ENCODE assay signal across 8 mouse cellular contexts in genomic region chr11:115475758-115476237, GRCm38 (mm10). TPM values are rescaled to one million over a fixed set of nuclear protein-coding genes. Genes with fewer than 3 reads are reported as not detected.
DNase-seq lines count a peak whose midpoint lies in the region; ATAC-seq and TF ChIP-seq lines count a peak whose summit lies in the region.

No protein-coding gene starts in this region.

- TF ChIP-seq POLR2A in ES-Bruce4 (IDR thresholded peaks at IDR 0.05; ENCODE audit: insufficient read depth, low read length): no peak

- 4% methylated on average over 28 of the region's 28 CpGs for WGBS in heart, embryonic 12.5 days
- WGBS in forebrain, postnatal 0 days: 5% methylated on average over 28 of the region's 28 CpGs

- no peaks in the 10 kb centered on the region for H3K27me3 ChIP-seq in heart, embryonic 12.5 days (replicated peaks)
- no peaks in the 10 kb centered on the region for H3K27me3 ChIP-seq in ES-Bruce4 (ENCODE audit: control insufficient read depth, insufficient read depth, low read length, poor library complexity, severe bottlenecking)
- H3K27me3 ChIP-seq in forebrain, postnatal 0 days (ENCODE audit: insufficient read depth, low read length): no peaks in the 10 kb centered on the region

- peak overlapping the region; percentile 85 for H3K9ac ChIP-seq in heart, embryonic 12.5 days
- peak overlapping the region; percentile 76 for H3K9ac ChIP-seq in ES-Bruce4 (ENCODE audit: low read depth, poor library complexity, severe bottlenecking)
- H3K9ac ChIP-seq in forebrain, postnatal 0 days: peak overlapping the region; percentile 77

- peak overlapping the region; percentile 97 for H3K4me2 ChIP-seq in heart, embryonic 12.5 days
- peak overlapping the region; percentile 91 for H3K4me2 ChIP-seq in forebrain, postnatal 0 days (ENCODE audit: low read depth)

- 0 out of 2 replicates have a peak overlapping the region, but pooled peaks have one; percentile 14 for H3K27ac ChIP-seq in heart, embryonic 12.5 days (ENCODE audit: poor library complexity, severe bottlenecking)
- no peak overlapping the region for H3K27ac ChIP-seq in ES-Bruce4 (ENCODE audit: insufficient read depth, low read length)
- peak overlapping the region; percentile 82 for H3K27ac ChIP-seq in forebrain, postnatal 0 days (ENCODE audit: low read depth, low read length)

- TF ChIP-seq CTCF in ES-Bruce4 (IDR thresholded peaks at IDR 0.05; ENCODE audit: low read depth, low read length): no peak
- TF ChIP-seq CTCF in forebrain, postnatal 0 days (IDR thresholded peaks at IDR 0.05; ENCODE audit: low read depth): no peak

- no peaks in the 10 kb centered on the region for H3K36me3 ChIP-seq in heart, embryonic 12.5 days
- H3K36me3 ChIP-seq in ES-Bruce4 (ENCODE audit: control insufficient read depth, insufficient read depth, low read length, poor library complexity, severe bottlenecking): no peaks in the 10 kb centered on the region
- no peaks in the 10 kb centered on the region for H3K36me3 ChIP-seq in forebrain, postnatal 0 days (ENCODE audit: insufficient read depth)

- peaks cover 40% of the 10 kb centered on the region for H3K4me1 ChIP-seq in heart, embryonic 12.5 days (replicated peaks)
- peaks cover 3% of the 10 kb centered on the region for H3K4me1 ChIP-seq in ES-Bruce4 (ENCODE audit: control insufficient read depth, insufficient read depth, low read length)
- peaks cover 20% of the 10 kb centered on the region for H3K4me1 ChIP-seq in forebrain, postnatal 0 days (ENCODE audit: insufficient read depth)

- ATAC-seq in heart, embryonic 12.5 days (ENCODE audit: insufficient number of reproducible peaks, low FRiP score): 0 out of 2 replicates have a peak, but pooled peaks have one; percentile 6
- no peak for ATAC-seq in forebrain, postnatal 0 days
- peak; percentile 9; the same call in 1 of the 2 replicates for ATAC-seq in megakaryocyte, adult 5-6 weeks (ENCODE audit: poor library complexity, severe bottlenecking)

- no peaks in the 10 kb centered on the region for H3K9me3 ChIP-seq in heart, embryonic 12.5 days (replicated peaks)
- H3K9me3 ChIP-seq in ES-Bruce4 (replicated peaks; ENCODE audit: control insufficient read depth, insufficient read depth, low read length, poor library complexity, severe bottlenecking): no peaks in the 10 kb centered on the region
- no peaks in the 10 kb centered on the region for H3K9me3 ChIP-seq in forebrain, postnatal 0 days (ENCODE audit: low read length)

- peak overlapping the region; percentile 94 for H3K4me3 ChIP-seq in heart, embryonic 12.5 days
- peak overlapping the region; percentile 88 for H3K4me3 ChIP-seq in ES-Bruce4 (ENCODE audit: low read depth, low read length)
- peak overlapping the region; percentile 76 for H3K4me3 ChIP-seq in forebrain, postnatal 0 days (ENCODE audit: low read depth, low read length)

- no peak for DNase-seq in heart, adult 11 months
- no peak for DNase-seq in forebrain, postnatal 0 days
- no peak for DNase-seq in T-cell, adult 2 months (ENCODE audit: low spot score)
- DNase-seq in adipocyte (ENCODE audit: low spot score): no peak
- DNase-seq in layer of hippocampus, adult 8-10 months (ENCODE audit: low spot score in 2 of 2): no peak

- no peak for TF ChIP-seq EP300 in ES-Bruce4 (IDR thresholded peaks at IDR 0.05; ENCODE audit: insufficient read depth, low read depth, low read length)

RNA-seq across cellular contexts. Expression of gene Armc7, which starts 0.3 kb away (rescaled TPM):
- polyA plus RNA-seq in heart, embryonic 12.5 days (2016; fragmentation: Nextera tagmentation; extraction: Ambion mirVana): 5.8 and 6.4 TPM in 2 replicates
- 3.0 and 3.6 TPM in 2 replicates for polyA plus RNA-seq in ES-Bruce4 (2011; ENCODE audit: insufficient read depth, insufficient read length, low read depth, missing spikeins)
- total RNA-seq in forebrain, postnatal 0 days (2014; rRNA removed): 11.2 and 14.2 TPM in 2 replicates
- polyA plus RNA-seq in forebrain, postnatal 0 days (2015; fragmentation: Nextera tagmentation; extraction: Ambion mirVana): 8.5 and 11.2 TPM in 2 replicates
- total RNA-seq in megakaryocyte, adult 5-6 weeks (2015): 17.2 and 18.5 TPM in 2 replicates
- 19.8 and 38.6 TPM in 2 replicates for total RNA-seq in megakaryocyte, adult 5-6 weeks (2017)
- 10 to 100 TPM in 3 of 4 experiments, 1 to 10 TPM in 1; 10.0 to 16.7 (median 13.0) TPM for total RNA-seq in layer of hippocampus, adult 8-10 months (2022)

RNA-seq across cellular contexts. Expression of gene Slc16a5, which starts 13.5 kb away (rescaled TPM):
- polyA plus RNA-seq in heart, embryonic 12.5 days (2016; fragmentation: Nextera tagmentation; extraction: Ambion mirVana): 0.17 TPM in 1 of 2 replicates, not detected in the other
- polyA plus RNA-seq in ES-Bruce4 (2011; ENCODE audit: insufficient read depth, insufficient read length, low read depth, missing spikeins): not detected in 2 replicates
- not detected in 2 replicates for total RNA-seq in forebrain, postnatal 0 days (2014; rRNA removed)
- 0.06 and 0.07 TPM in 2 replicates for polyA plus RNA-seq in forebrain, postnatal 0 days (2015; fragmentation: Nextera tagmentation; extraction: Ambion mirVana)
- 0.09 and 0.42 TPM in 2 replicates for total RNA-seq in megakaryocyte, adult 5-6 weeks (2015)
- total RNA-seq in megakaryocyte, adult 5-6 weeks (2017): 0.08 and 0.15 TPM in 2 replicates
- total RNA-seq in layer of hippocampus, adult 8-10 months (2022): under 1 TPM in 1 of 4 experiments, not detected in 3; 0.21 TPM

RNA-seq across cellular contexts. Expression of gene Nt5c, which starts 15.9 kb away (rescaled TPM):
- 56.2 and 58.2 TPM in 2 replicates for polyA plus RNA-seq in heart, embryonic 12.5 days (2016; fragmentation: Nextera tagmentation; extraction: Ambion mirVana)
- polyA plus RNA-seq in ES-Bruce4 (2011; ENCODE audit: insufficient read depth, insufficient read length, low read depth, missing spikeins): 42.7 and 43.2 TPM in 2 replicates
- 59.6 and 84.6 TPM in 2 replicates for total RNA-seq in forebrain, postnatal 0 days (2014; rRNA removed)
- 136 and 143 TPM in 2 replicates for polyA plus RNA-seq in forebrain, postnatal 0 days (2015; fragmentation: Nextera tagmentation; extraction: Ambion mirVana)
- total RNA-seq in megakaryocyte, adult 5-6 weeks (2015): 80.9 and 84.8 TPM in 2 replicates
- 104 and 113 TPM in 2 replicates for total RNA-seq in megakaryocyte, adult 5-6 weeks (2017)
- total RNA-seq in layer of hippocampus, adult 8-10 months (2022): 10 to 100 TPM; 58.8 to 68.5 (median 66.3) TPM

RNA-seq across cellular contexts. Expression of gene Trim80, which starts 35.5 kb away (rescaled TPM):
- polyA plus RNA-seq in heart, embryonic 12.5 days (2016; fragmentation: Nextera tagmentation; extraction: Ambion mirVana): 0.19 and 0.35 TPM in 2 replicates
- polyA plus RNA-seq in ES-Bruce4 (2011; ENCODE audit: insufficient read depth, insufficient read length, low read depth, missing spikeins): not detected in 2 replicates
- total RNA-seq in forebrain, postnatal 0 days (2014; rRNA removed): not detected in 2 replicates
- polyA plus RNA-seq in forebrain, postnatal 0 days (2015; fragmentation: Nextera tagmentation; extraction: Ambion mirVana): not detected in 2 replicates
- total RNA-seq in megakaryocyte, adult 5-6 weeks (2015): not detected in 2 replicates
- not detected in 2 replicates for total RNA-seq in megakaryocyte, adult 5-6 weeks (2017)
- total RNA-seq in layer of hippocampus, adult 8-10 months (2022): not detected

RNA-seq across cellular contexts. Expression of gene Jpt1, which starts 38.4 kb away (rescaled TPM):
- polyA plus RNA-seq in heart, embryonic 12.5 days (2016; fragmentation: Nextera tagmentation; extraction: Ambion mirVana): 413 and 440 TPM in 2 replicates
- polyA plus RNA-seq in ES-Bruce4 (2011; ENCODE audit: insufficient read depth, insufficient read length, low read depth, missing spikeins): 163 and 173 TPM in 2 replicates
- total RNA-seq in forebrain, postnatal 0 days (2014; rRNA removed): 1,009 and 1,140 TPM in 2 replicates
- polyA plus RNA-seq in forebrain, postnatal 0 days (2015; fragmentation: Nextera tagmentation; extraction: Ambion mirVana): 1,672 and 1,955 TPM in 2 replicates
- total RNA-seq in megakaryocyte, adult 5-6 weeks (2015): 211 and 220 TPM in 2 replicates
- total RNA-seq in megakaryocyte, adult 5-6 weeks (2017): 181 and 183 TPM in 2 replicates
- 100 to 1,000 TPM; 109 to 139 (median 124) TPM for total RNA-seq in layer of hippocampus, adult 8-10 months (2022)
